Mouse (Mus musculus) intestine, embryonic 14.5 days (tissue): ENCODE data around the gene Asb16. TPM values are rescaled to one million over a fixed set of nuclear protein-coding genes. Genes with fewer than 3 reads are reported as not detected.

Experiments
- ATAC-seq: fragments of 200-750 bp; cut with Nextera tagmentation; replicated peaks from 2 replicates; pipeline ENCODE4 v1.8.0; 2017; ENCODE audit warnings: low read depth, moderate number of reproducible peaks, moderate TSS enrichment, moderate library complexity; ENCODE audit not compliant: low FRiP score, low TSS enrichment
- DNase-seq: peaks from one replicate; pipeline ENCODE4 v3.0.0-alpha.2; 2018; ENCODE audit warnings: low spot score
- H3K27ac ChIP-seq: fragments of 300-500 bp; sonication (generic); 2 replicates; pipeline ENCODE4 v1.5.1; 2014; ENCODE audit warnings: low read depth, mild to moderate bottlenecking, control low read depth
- H3K27me3 ChIP-seq: fragments of 300-500 bp; sonication (generic); replicated peaks from 2 replicates; pipeline ENCODE4 v1.6.1; 2014; ENCODE audit warnings: low read length, control low read depth; ENCODE audit not compliant: control insufficient read depth, insufficient read depth
- H3K36me3 ChIP-seq: fragments of 300-500 bp; sonication (generic); 2 replicates; pipeline ENCODE4 v1.6.1; 2014; ENCODE audit warnings: low read length, control low read depth; ENCODE audit not compliant: control insufficient read depth, insufficient read depth
- H3K4me1 ChIP-seq: fragments of 300-500 bp; sonication (generic); replicated peaks from 2 replicates; pipeline ENCODE4 v1.6.1; 2014; ENCODE audit warnings: low read length, control low read depth, mixed read lengths; ENCODE audit not compliant: control insufficient read depth, insufficient read depth
- H3K4me2 ChIP-seq: fragments of 300-500 bp; sonication (generic); 2 replicates; pipeline ENCODE4 v1.6.1; 2014; ENCODE audit warnings: low read length
- H3K4me3 ChIP-seq: fragments of 300-500 bp; sonication (generic); 2 replicates; pipeline ENCODE4 v1.5.1; 2014; ENCODE audit warnings: low read depth, low read length, control low read depth, mixed read lengths
- H3K9ac ChIP-seq: fragments of 300-500 bp; sonication (generic); 2 replicates; pipeline ENCODE4 v1.6.1; 2014; ENCODE audit warnings: mild to moderate bottlenecking, low read length
- H3K9me3 ChIP-seq: fragments of 300-500 bp; sonication (generic); 2 replicates; pipeline ENCODE4 v1.6.1; 2016; ENCODE audit warnings: low read length, control low read depth; ENCODE audit not compliant: control insufficient read depth
- WGBS: fragments of 180-500 bp; shearing (Covaris S2); extraction: QIAGEN DNeasy Blood & Tissue Kit; methylation state at CpG from one replicate; pipeline ENCODE4 v1.1.7; 2014; 5-methylcytosine and 5-hydroxymethylcytosine counted together
- microRNA-seq: library from miRNA; unstranded; fragments of <30 nt; microRNA quantifications from one replicate; pipeline ENCODE4, GENCODE M21; 2016
- polyA plus RNA-seq: library from polyadenylated mRNA; unstranded; fragments of >200 nt; fragmentation: Nextera tagmentation; extraction: Ambion mirVana; gene quantifications from 2 replicates; pipeline ENCODE4 v1.2.1, GENCODE M21; 2014

The Asb16 gene
- polyA plus RNA-seq, 1 experiment from 2014 or later: 0.16 TPM

- peak overlapping the region; percentile 99 for H3K4me3 ChIP-seq
- H3K9ac ChIP-seq: peak overlapping the region; percentile 99
- DNase-seq (no peak), ATAC-seq (no peak)
- H3K27me3 ChIP-seq: no peaks in the 10 kb centered on the region
- peak overlapping the region; percentile 98 for H3K27ac ChIP-seq
- peak overlapping the region; percentile 93 for H3K4me2 ChIP-seq
- no peaks in the 10 kb centered on the region for H3K9me3 ChIP-seq
- no peaks in the 10 kb centered on the region for H3K36me3 ChIP-seq
- H3K4me1 ChIP-seq: peaks cover 16% of the 10 kb centered on the region
- WGBS: 12% methylated on average over 10 of the region's 10 CpGs
Observed at GRCm38 (mm10) chr11:102320686-102321005, 52.1 kb downstream of the Asb16 start.

DNA sequence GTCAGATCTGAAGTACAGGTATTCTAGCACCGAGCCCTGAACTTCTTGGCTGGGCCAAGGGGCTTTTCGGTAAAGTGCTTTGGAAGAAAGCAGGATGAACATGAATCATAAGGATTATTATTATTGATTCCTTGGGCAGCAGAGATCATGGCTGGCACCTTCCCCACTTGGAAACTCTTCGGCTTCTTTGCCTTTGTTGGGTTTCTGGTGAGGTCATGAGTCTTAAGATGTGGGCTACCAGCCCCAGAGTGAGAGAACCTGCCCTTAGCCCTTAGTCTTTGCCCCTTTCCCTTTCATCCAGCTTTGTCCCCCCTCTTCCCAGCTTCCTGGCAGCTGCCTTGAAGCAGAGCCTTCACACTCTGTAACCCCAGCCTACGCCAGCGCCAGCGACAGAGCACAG is 53.4 kb downstream of the Asb16 start:
- H3K27ac ChIP-seq: no peak overlapping the region
- no peak for DNase-seq
- H3K36me3 ChIP-seq: no peaks in the 10 kb centered on the region
- 75% methylated on average over 6 of the region's 6 CpGs for WGBS
- ATAC-seq: no peak
- H3K9me3 ChIP-seq: no peaks in the 10 kb centered on the region
- H3K27me3 ChIP-seq: no peaks in the 10 kb centered on the region
- H3K4me3 ChIP-seq: no peak overlapping the region
- no peak overlapping the region for H3K4me2 ChIP-seq
- no peak overlapping the region for H3K9ac ChIP-seq
- peaks cover 9% of the 10 kb centered on the region for H3K4me1 ChIP-seq

DNA sequence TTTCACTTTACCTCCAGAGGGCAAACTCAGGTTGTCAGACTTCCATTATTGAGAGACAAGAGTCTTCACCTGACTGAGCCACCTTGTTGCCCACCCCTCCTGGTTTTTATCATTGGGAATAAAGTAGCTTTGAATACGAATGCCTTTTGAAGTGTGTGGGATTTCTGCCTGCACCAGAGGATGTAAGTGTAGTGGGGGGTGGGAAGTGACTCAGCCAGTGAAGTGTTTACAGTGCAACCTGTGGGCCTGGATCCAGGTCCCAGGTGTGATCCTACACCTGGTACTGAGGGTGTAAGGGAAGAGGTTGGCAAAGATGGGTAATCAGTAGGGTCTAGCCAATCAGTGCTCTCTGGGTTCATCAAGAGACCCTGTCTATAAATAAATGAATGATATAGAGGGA is 55.0 kb downstream of the Asb16 start:
- Histone ChIP-seq H3K4me1 (peaks cover 9% of the 10 kb centered on the region), H3K9ac (no peak overlapping the region), H3K27ac (no peak overlapping the region), H3K9me3 (no peaks in the 10 kb centered on the region), H3K36me3 (no peaks in the 10 kb centered on the region), H3K27me3 (no peaks in the 10 kb centered on the region), H3K4me3 (no peak overlapping the region), H3K4me2 (no peak overlapping the region)
- DNase-seq (no peak), ATAC-seq (no peak)
- 73% methylated on average over 1 of the region's 1 CpGs for WGBS

DNA sequence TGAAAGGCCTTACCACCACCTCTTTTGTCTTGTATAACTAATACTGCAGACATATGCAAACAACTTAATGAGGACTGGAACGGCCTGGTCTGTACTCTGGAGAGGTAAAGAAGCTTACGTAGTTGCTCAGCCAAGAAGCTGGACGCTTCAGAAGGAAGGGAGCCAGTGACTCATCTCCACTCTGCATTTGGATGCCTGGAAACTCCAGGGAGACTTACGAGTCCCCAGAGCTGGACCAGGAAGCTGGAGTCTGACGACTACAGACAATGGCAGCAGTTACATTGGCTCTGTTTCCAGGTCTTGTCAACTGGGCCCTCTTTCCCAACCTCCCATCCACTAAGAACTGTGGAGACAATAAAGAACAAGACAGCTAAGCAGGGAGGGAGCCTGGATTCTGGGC is 58.7 kb downstream of the Asb16 start:
- WGBS: 57% methylated on average over 5 of the region's 5 CpGs
- ATAC-seq (no peak), DNase-seq (no peak)
- Histone ChIP-seq H3K27me3 (no peaks in the 10 kb centered on the region), H3K36me3 (no peaks in the 10 kb centered on the region), H3K4me3 (no peak overlapping the region), H3K9ac (no peak overlapping the region), H3K4me2 (no peak overlapping the region), H3K27ac (no peak overlapping the region), H3K9me3 (no peaks in the 10 kb centered on the region), H3K4me1 (no peaks in the 10 kb centered on the region)

DNA sequence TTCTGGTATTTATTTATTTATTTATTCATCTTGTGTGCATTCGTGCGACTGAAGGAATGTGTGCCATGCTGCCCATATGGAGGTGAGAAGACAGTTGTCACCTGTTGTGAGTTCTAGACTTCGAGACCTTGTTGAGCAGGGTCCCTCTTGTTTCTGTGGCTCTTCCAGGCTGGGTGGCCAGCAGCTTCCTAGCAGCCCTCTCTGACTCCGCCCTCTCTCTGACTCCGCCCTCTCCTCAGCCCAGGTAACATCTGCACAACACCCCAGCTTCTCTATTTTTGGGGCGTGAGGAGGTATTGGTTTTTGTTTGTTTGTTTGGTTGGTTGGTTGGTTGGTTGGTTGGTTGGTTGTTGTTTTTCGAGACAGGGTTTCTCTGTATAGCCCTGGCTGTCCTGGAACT is 59.3 kb downstream of the Asb16 start:
- no peaks in the 10 kb centered on the region for H3K36me3 ChIP-seq
- no peak overlapping the region for H3K27ac ChIP-seq
- ATAC-seq (no peak), DNase-seq (no peak)
- H3K9ac ChIP-seq: no peak overlapping the region
- H3K4me2 ChIP-seq: no peak overlapping the region
- no peaks in the 10 kb centered on the region for H3K9me3 ChIP-seq
- no peaks in the 10 kb centered on the region for H3K4me1 ChIP-seq
- H3K27me3 ChIP-seq: no peaks in the 10 kb centered on the region
- 77% methylated on average over 7 of the region's 7 CpGs for WGBS
- H3K4me3 ChIP-seq: no peak overlapping the region

Small RNA genes within 50 kb of the gene (microRNA-seq; reads per million reads assigned to microRNA genes)
- gene Mir8101: 0.59 reads per million

Other genes with a start within 250 kb of the Asb16 start
- gene Mpp3, start 240.3 kb upstream of the Asb16 start, polyA plus RNA-seq: 11.0 and 12.2 TPM in 2 replicates
- 0.31 and 0.51 TPM in 2 replicates for gene Cd300lg, start 227.2 kb upstream of the Asb16 start, polyA plus RNA-seq
- 7.0 TPM in 2 replicates for gene Mpp2, start 180.2 kb upstream of the Asb16 start, polyA plus RNA-seq
- 2.0 TPM in 1 of 2 replicates, not detected in the other for gene Ppy, start 167.4 kb upstream of the Asb16 start, polyA plus RNA-seq
- gene Pyy, start 160.9 kb upstream of the Asb16 start, polyA plus RNA-seq: 41.5 TPM in 1 of 2 replicates, not detected in the other
- 1.7 and 3.4 TPM in 2 replicates for gene Nags, start 123.2 kb upstream of the Asb16 start, polyA plus RNA-seq
- 22.6 and 27.1 TPM in 2 replicates for gene Tmem101, start 112.3 kb upstream of the Asb16 start, polyA plus RNA-seq
- gene Lsm12, start 83.4 kb upstream of the Asb16 start, polyA plus RNA-seq: 88.4 and 89.9 TPM in 2 replicates
- gene G6pc3, start 79.1 kb upstream of the Asb16 start, polyA plus RNA-seq: 36.0 and 37.4 TPM in 2 replicates
- 45.4 and 53.2 TPM in 2 replicates for gene Hdac5, start 38.6 kb upstream of the Asb16 start, polyA plus RNA-seq
- gene BC030867, start 19.9 kb upstream of the Asb16 start, polyA plus RNA-seq: 16.5 and 16.6 TPM in 2 replicates
- gene Tmub2, start 16.2 kb downstream of the Asb16 start, polyA plus RNA-seq: 50.5 and 55.5 TPM in 2 replicates
- gene Atxn7l3, start 27.9 kb downstream of the Asb16 start, polyA plus RNA-seq: 17.5 and 18.1 TPM in 2 replicates
- 85.5 and 86.0 TPM in 2 replicates for gene Ubtf, start 51.0 kb downstream of the Asb16 start, polyA plus RNA-seq
- 1.8 and 2.8 TPM in 2 replicates for gene Slc4a1, start 97.5 kb downstream of the Asb16 start, polyA plus RNA-seq
- gene Rundc3a, start 124.7 kb downstream of the Asb16 start, polyA plus RNA-seq: 7.6 and 10.0 TPM in 2 replicates
- 281 and 296 TPM in 2 replicates for gene Slc25a39, start 139.2 kb downstream of the Asb16 start, polyA plus RNA-seq
- gene Grn, start 161.6 kb downstream of the Asb16 start, polyA plus RNA-seq: 115 and 116 TPM in 2 replicates
- 4.5 and 4.7 TPM in 2 replicates for gene Fam171a2, start 178.9 kb downstream of the Asb16 start, polyA plus RNA-seq
- gene Itga2b, start 201.4 kb downstream of the Asb16 start, polyA plus RNA-seq: 4.9 and 6.4 TPM in 2 replicates